Mouse (Mus musculus): ENCODE data around the gene Phc2. TPM values are rescaled to one million over a fixed set of nuclear protein-coding genes. Genes with fewer than 3 reads are reported as not detected.
A peak's percentile ranks its signal among the peaks of the same experiment; 100 is the strongest.
"Not testable (repeated sequence)": the region's sequence is repeated elsewhere in the genome, so short reads cannot be mapped to it uniquely, and the experiment has no call there.

Gene Phc2
- polyA plus RNA-seq (2012; rRNA removed): 193 and 196 TPM in 2 replicates

DNA sequence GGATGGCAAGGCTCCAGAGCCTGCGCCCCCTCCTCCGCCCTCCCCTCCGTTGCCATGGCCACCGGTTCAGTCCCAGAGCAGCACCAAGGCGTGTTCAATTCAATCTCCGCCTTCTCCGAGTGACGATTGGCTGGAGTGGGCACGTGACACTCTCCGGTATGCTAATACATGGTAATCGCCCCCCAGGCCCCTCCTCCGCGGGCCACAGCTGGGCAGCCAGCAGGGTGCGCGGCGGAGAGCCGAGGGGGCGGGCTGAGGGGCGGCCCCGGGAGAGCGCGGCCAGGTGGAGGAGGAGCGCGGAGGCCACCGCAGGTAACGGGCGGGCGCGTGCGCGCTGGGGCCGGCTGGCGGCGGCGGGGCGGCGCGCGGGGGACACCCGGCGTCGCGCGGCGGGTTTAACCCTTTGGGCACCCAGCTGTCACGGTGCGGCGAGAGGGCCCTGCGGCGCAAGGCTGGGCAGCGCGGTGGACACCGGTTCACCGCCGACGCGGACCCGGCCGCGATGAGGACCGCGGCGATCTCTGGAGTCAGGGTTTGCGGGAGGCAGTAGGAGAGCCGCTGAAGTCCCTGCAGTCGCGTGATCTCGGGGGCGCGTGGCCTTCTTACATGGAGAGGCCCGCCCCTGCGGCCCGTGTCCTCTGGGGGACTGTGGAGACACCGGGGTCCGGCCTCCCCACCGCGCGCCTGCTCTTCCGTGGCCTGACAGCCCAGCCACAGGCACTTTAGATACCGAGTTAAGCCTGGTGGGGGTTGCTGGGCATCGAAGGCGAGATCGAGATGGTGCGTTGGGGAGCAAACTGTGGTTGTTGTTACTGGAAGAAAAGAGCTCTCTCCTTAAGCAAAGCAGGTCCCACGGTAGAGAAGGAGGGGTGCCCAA, at the start of gene Phc2:
Gene Phc2 (plus strand): TSS at position 198 of the 877 bp plus-strand sequence.
- peak; percentile 98 for DNase-seq (ENCODE audit: low read depth)
- TF ChIP-seq CTCF (IDR thresholded peaks at IDR 0.05; ENCODE audit: borderline replicate concordance, extremely low read depth, insufficient read depth, insufficient read length) (no peak), POLR2A (IDR thresholded peaks at IDR 0.05; ENCODE audit: borderline replicate concordance, extremely low read depth, insufficient read depth, insufficient read length, poor library complexity, severe bottlenecking) (0 out of 2 replicates have a peak, but pooled peaks have one; percentile 37)

DNA sequence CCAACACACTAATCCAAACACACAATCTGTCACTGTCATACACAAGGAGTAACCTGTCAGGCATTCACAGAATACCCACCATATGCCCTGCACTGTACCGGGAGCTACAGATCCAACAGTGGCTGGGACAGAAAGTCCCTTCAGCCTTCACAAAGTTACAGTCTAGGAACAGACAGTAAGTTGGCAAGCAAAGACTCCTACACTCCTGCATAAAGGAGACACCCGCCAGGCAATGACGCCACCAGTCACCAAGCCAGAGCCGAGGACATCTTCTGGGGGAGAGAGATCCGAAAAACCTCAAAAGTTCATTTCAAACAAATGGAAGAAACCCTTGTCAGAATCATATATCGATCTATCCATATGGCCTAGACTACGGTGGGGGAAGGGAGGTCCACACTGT, 47.9 kb upstream of the Phc2 start:
- no peak for DNase-seq (ENCODE audit: low read depth)
- TF ChIP-seq POLR2A (IDR thresholded peaks at IDR 0.05; ENCODE audit: borderline replicate concordance, extremely low read depth, insufficient read depth, insufficient read length, poor library complexity, severe bottlenecking): no peak
- TF ChIP-seq CTCF (IDR thresholded peaks at IDR 0.05; ENCODE audit: borderline replicate concordance, extremely low read depth, insufficient read depth, insufficient read length): no peak

DNA sequence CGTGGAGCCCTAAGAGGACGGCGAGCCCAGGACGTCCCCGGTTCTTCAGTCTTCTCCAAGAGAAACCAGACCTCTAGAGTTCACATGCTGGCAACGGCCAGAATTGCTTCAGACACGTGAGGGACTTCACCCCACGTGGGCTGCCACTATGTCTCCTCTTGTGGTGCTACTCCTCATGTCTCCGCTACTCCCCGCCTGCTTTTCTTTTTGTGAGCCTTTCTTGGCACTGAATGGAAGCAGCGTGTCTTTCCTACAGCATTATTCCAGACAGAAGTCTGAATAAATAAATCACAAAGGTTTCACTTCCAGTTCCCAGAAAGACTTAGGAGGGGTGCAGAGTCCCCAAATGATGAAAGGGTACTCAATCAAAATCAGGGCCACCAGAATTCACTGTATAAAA, 46.8 kb upstream of the Phc2 start:
- DNase-seq (ENCODE audit: low read depth): no peak
- TF ChIP-seq CTCF (IDR thresholded peaks at IDR 0.05; ENCODE audit: borderline replicate concordance, extremely low read depth, insufficient read depth, insufficient read length): no peak
- no peak for TF ChIP-seq POLR2A (IDR thresholded peaks at IDR 0.05; ENCODE audit: borderline replicate concordance, extremely low read depth, insufficient read depth, insufficient read length, poor library complexity, severe bottlenecking)

DNA sequence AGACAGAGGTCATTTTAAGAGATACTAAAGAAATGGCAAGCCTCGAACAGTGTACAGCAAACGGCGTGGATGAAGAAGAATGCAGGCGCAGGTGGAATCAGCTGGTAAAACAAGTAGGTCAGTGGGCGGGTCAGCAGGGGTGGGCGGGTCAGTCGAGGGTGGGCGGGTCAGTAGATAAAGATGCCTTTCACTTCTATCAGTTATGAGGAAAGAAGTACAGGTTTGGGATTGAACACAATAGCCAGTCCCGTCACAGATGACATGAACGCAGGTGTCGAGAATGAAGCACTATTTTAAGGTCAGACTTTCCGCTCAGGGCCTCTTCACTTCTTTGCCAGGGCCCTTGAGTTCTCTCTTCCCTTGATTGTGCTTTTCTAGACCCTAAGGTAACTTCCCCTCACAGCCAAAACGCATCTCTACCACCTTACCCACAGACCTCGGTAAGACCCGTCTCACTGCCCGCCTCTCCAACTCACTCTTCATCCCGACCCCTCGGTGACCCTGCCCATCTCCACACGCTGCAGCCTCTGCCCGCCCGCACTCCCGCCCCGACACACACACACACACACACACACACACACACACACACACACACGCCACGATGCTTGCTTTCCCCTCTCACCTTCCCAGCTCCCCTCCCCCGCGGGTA, 45.1 kb upstream of the Phc2 start:
- TF ChIP-seq CTCF (IDR thresholded peaks at IDR 0.05; ENCODE audit: borderline replicate concordance, extremely low read depth, insufficient read depth, insufficient read length) (no peak), POLR2A (IDR thresholded peaks at IDR 0.05; ENCODE audit: borderline replicate concordance, extremely low read depth, insufficient read depth, insufficient read length, poor library complexity, severe bottlenecking) (no peak)
- no peak for DNase-seq (ENCODE audit: low read depth)

DNA sequence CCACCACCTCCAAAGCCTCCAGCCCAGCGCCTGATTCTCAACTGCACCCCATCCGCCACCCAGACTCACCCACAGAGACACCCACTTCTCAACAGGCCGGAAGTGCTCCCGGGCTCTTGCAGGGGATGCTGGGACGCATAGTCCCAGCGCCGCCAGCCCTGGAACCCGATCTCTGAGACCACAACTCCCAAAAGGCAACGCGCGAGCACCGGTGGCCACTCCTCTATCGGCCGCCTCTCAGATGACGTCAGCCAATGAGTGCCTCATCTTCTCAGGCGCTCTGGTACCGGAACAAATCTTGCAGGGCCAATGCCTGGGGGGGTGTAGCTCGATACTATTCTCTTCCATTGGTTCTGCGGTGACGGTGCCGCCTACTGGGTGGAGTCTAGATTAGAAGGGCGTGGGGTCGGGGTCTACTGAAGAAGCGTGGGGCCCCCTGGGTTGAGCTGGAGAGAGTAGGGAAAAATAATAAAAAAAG, 44.5 kb upstream of the Phc2 start, which contains the start of gene Zscan20:
Gene Zscan20 (minus strand): TSS at position 174 of the 478 bp plus-strand sequence.
- TF ChIP-seq CTCF (IDR thresholded peaks at IDR 0.05; ENCODE audit: borderline replicate concordance, extremely low read depth, insufficient read depth, insufficient read length) (no peak), POLR2A (IDR thresholded peaks at IDR 0.05; ENCODE audit: borderline replicate concordance, extremely low read depth, insufficient read depth, insufficient read length, poor library complexity, severe bottlenecking) (peak; percentile 31; the same call in 1 of the 2 replicates)
- DNase-seq (ENCODE audit: low read depth): peak; percentile 100

DNA sequence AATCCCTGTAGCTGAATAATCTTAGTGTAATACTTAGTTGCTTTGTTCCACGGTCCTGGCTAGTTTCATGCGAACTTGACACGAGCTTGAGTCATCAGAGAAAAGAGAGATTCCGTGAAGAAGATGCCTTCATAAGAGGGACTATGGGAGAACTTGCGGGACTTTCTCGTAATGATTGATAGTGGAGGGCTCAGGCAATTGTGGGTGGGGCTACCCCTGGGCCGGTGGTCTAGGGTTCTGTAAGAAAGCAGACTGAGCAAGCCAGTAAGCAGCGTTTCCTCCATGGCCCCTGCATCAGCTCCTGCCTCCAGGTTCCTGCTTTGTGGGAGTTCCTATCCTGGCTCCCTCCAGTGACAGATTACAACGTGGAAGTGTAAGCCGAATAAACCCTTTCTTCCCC, 43.8 kb upstream of the Phc2 start:
- DNase-seq (ENCODE audit: low read depth): no peak
- no peak for TF ChIP-seq POLR2A (IDR thresholded peaks at IDR 0.05; ENCODE audit: borderline replicate concordance, extremely low read depth, insufficient read depth, insufficient read length, poor library complexity, severe bottlenecking)
- no peak for TF ChIP-seq CTCF (IDR thresholded peaks at IDR 0.05; ENCODE audit: borderline replicate concordance, extremely low read depth, insufficient read depth, insufficient read length)

DNA sequence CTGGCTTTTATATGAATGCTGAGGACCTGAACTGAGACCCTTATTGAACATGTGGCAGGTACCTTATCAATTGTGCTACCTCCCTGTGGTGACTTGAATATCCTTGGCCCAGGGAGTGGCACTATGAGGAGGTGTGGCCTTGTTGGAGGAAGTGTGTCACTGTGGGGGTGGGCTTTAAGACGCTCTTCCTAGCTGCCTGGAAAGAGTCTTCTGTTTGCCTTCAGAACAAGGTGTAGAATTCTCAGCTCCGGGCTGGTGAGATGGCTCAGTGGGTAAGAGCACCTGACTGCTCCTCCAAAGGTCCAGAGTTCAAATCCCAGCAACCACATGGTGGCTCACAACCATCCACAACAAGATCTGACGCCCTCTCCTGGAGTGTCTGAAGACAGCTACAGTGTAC, 42.8 kb upstream of the Phc2 start:
- DNase-seq (ENCODE audit: low read depth): not testable (repeated sequence)

DNA sequence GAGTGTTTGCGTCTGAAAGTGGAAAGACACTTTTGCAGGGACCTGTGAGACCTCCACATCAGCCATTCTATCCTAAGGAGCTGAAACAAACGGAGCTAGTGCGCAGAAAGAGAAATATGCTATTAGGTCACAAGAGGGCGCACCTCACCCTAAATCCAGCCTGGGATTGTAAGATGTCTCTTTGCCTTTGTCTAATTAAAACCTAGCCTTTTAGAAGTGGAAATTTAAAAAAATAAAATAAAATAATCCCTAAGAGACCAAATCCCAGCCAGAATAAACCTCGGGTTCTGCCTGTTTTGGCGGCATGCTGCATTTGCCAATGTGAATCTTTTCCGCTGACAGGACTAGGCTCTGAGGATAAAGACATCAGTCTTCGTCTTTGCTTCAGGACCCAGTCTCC, 41.2 kb upstream of the Phc2 start:
- TF ChIP-seq CTCF (IDR thresholded peaks at IDR 0.05; ENCODE audit: borderline replicate concordance, extremely low read depth, insufficient read depth, insufficient read length) (peak; percentile 77; the same call in 1 of the 2 replicates), POLR2A (IDR thresholded peaks at IDR 0.05; ENCODE audit: borderline replicate concordance, extremely low read depth, insufficient read depth, insufficient read length, poor library complexity, severe bottlenecking) (no peak)
- peak; percentile 90 for DNase-seq (ENCODE audit: low read depth)

DNA sequence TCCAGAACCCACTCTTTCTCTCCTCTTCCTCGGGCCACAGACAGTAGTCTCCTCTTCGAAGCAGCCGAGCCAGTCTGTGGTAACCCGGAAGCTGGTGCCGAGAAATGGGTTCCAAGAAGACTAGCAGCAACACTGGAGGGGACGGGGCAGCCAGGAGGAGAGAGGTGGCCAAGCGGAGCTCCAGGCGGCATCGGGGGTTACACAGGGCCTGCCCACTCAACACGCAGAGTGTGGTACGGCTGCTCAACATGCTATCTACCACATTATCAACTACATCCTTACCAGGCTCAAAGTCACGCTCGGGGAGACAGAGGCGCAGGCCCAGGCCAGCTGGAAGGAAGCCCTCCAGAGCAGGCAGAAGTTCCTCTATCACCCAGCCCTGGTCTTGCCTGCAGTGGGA, 38.7 kb upstream of the Phc2 start:
- TF ChIP-seq POLR2A (IDR thresholded peaks at IDR 0.05; ENCODE audit: borderline replicate concordance, extremely low read depth, insufficient read depth, insufficient read length, poor library complexity, severe bottlenecking) (no peak), CTCF (IDR thresholded peaks at IDR 0.05; ENCODE audit: borderline replicate concordance, extremely low read depth, insufficient read depth, insufficient read length) (no peak)
- no peak for DNase-seq (ENCODE audit: low read depth)

DNA sequence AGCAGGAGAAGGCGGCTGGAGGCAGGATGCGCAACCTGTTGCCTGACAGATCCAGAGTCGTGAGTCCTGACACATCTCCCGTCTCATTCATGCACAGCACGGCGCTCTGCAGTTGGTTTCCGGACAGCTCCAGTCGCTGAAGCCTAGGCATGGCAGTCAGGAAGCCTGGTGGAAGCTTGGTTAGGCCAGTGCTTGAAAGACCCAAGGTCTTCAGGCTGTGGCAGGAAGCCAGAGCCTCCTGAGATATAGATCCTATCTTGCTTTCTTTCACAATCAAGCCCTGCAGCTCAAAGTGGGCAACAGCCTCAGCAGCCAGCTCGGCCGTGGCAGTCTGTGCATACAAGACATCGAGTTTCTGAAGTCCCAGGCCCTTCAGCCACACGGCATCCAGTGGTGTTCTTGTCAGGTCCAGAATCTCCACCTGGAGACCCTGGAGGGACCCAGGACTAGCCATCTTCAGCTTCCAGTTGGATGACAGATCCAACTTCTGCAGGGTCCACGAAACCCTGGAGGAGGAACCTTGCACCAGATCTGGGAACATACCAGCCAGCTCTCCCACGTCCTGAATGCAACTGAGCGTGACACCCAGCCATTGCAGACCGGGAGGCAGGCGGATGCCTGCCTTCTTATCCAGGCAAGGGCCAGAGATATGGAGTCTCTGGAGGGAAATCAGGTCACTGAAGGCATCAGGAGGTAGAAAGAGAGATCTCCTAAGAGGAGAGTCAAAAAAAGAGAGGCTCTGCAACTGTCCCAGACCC, 37.0 kb upstream of the Phc2 start:
- no peak for DNase-seq (ENCODE audit: low read depth)

More for the DNA sequence above, 37.0 kb upstream of the Phc2 start:
- TF ChIP-seq CTCF (IDR thresholded peaks at IDR 0.05; ENCODE audit: borderline replicate concordance, extremely low read depth, insufficient read depth, insufficient read length) (no peak), POLR2A (IDR thresholded peaks at IDR 0.05; ENCODE audit: borderline replicate concordance, extremely low read depth, insufficient read depth, insufficient read length, poor library complexity, severe bottlenecking) (no peak)
